Mouse (Mus musculus) midbrain, embryonic 15.5 days (tissue): Measurements from ENCODE around the gene Fndc4. TPM values are rescaled to one million over a fixed set of nuclear protein-coding genes. Genes with fewer than 3 reads are reported as not detected.

Experiments used
- ATAC-seq: fragments of 200-750 bp; cut with Nextera tagmentation; replicated peaks from 2 replicates; pipeline ENCODE4 v1.8.0; 2017; ENCODE audit warnings: moderate TSS enrichment
- H3K27ac ChIP-seq: fragments of 300-500 bp; sonication (generic); 2 replicates; pipeline ENCODE4 v1.5.1; 2015; ENCODE audit warnings: mild to moderate bottlenecking, inconsistent platforms
- H3K27me3 ChIP-seq: fragments of 300-500 bp; sonication (generic); replicated peaks from 2 replicates; pipeline ENCODE4 v1.6.1; 2015; ENCODE audit warnings: inconsistent platforms
- H3K36me3 ChIP-seq: fragments of 300-500 bp; sonication (generic); replicated peaks from 2 replicates; pipeline ENCODE4 v1.6.1; 2015; ENCODE audit warnings: inconsistent platforms
- H3K4me1 ChIP-seq: fragments of 300-500 bp; sonication (generic); 2 replicates; pipeline ENCODE4 v1.6.1; 2015; ENCODE audit warnings: inconsistent platforms
- H3K4me2 ChIP-seq: fragments of 300-500 bp; sonication (generic); 2 replicates; pipeline ENCODE4 v1.6.1; 2015; ENCODE audit warnings: inconsistent platforms, mild to moderate bottlenecking, moderate library complexity
- H3K4me3 ChIP-seq: fragments of 300-500 bp; sonication (generic); 2 replicates; pipeline ENCODE4 v1.5.1; 2015; ENCODE audit warnings: mild to moderate bottlenecking, inconsistent platforms
- H3K9ac ChIP-seq: fragments of 300-500 bp; sonication (generic); 2 replicates; pipeline ENCODE4 v1.6.1; 2015; ENCODE audit warnings: mild to moderate bottlenecking, inconsistent platforms
- H3K9me3 ChIP-seq: fragments of 300-500 bp; sonication (generic); 2 replicates; pipeline ENCODE4 v1.6.1; 2016; ENCODE audit warnings: inconsistent platforms
- WGBS: fragments of 180-500 bp; shearing (Covaris S2); methylation state at CpG from one replicate; pipeline ENCODE4 v1.1.7; 2015; ENCODE audit warnings: mixed read lengths; 5-methylcytosine and 5-hydroxymethylcytosine counted together
- polyA plus RNA-seq: library from polyadenylated mRNA; unstranded; fragments of >200 nt; fragmentation: Nextera tagmentation; extraction: Ambion mirVana; gene quantifications from 2 replicates; pipeline ENCODE4 v1.2.1, GENCODE M21; 2015

The Fndc4 gene
- polyA plus RNA-seq, 1 experiment from 2014 or later = 107 TPM

DNA sequence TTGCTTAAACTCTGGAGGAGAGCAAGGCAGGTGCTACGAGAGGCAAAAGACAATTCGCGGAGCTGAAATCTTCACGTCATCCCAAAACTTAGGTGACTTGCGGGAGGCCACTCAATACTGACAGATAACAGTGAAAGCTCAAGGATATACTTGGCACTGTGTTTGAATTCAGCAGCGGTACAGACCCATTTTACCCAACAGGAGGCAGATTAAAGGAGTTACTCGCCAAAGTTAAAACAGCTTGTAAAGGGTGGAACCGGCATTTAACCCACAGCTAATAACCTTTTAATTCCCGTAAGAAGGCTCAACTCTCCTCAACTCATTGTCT is 4.6 kb downstream of the Fndc4 start:
- no peaks in the 10 kb centered on the region for H3K9me3 ChIP-seq
- WGBS = 4% methylated on average over 9 of the region's 9 CpGs
- ATAC-seq = no peak
- H3K36me3 ChIP-seq = peaks cover 6% of the 10 kb centered on the region; the same call in 1 of the 2 replicates
- no peaks in the 10 kb centered on the region for H3K27me3 ChIP-seq
- peaks cover 38% of the 10 kb centered on the region for H3K4me1 ChIP-seq
- H3K9ac ChIP-seq = peak overlapping the region; percentile 58
- H3K4me2 ChIP-seq = peak overlapping the region; percentile 73
- peak overlapping the region; percentile 46 for H3K4me3 ChIP-seq
- peak overlapping the region; percentile 86 for H3K27ac ChIP-seq

DNA sequence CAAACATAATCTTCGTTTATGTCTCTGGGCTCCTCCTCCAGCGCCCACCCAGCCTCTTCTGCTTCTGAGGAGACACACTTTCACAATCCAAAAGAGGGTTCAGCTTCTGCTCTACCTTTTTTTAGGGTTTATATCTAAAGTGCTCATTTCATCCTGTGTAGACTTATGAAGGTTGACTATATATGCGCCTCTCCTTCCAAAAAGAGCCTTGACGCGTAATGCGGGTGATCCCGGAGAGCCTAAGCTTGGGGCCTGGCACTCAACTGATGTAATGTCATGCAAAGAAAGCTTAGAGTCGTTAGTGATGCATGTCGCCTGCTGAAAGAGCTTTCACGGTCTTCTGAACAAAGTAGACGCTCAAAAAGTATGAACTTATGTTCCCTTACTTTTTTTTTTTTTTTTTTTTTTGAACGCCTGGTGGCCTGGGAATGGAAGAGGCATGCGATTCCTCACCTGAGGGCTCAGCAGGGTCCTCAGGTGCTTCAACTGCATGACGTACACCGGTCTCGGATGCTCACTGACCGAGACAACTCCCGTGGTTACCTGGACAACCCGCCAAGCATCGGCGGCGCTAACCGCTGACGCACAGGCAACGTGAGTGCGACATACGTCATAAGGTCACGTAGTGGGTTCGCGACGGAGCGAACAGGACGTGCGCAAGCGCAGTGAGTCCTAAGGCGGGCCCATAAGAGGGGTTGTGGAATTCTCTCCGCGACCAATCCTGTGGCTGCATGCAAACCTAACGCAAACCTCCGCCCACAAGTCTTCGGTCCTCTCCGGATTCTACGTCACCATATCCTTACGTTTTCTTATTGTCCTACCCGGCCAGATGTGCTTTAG is 5.1 kb downstream of the Fndc4 start, which contains the start of gene Ift172:
Ift172 (minus strand) TSS at position 596 of the 840 bp plus-strand sequence.
- Histone ChIP-seq H3K4me3 (peak within 1 kb of the TSS; percentile 46), H3K27me3 (no peaks in the 10 kb centered on the region), H3K36me3 (peaks cover 12% of the 10 kb centered on the region; the same call in 1 of the 2 replicates), H3K9me3 (no peaks in the 10 kb centered on the region), H3K27ac (peak within 1 kb of the TSS; percentile 86), H3K4me1 (peaks cover 38% of the 10 kb centered on the region), H3K9ac (peak within 1 kb of the TSS; percentile 58), H3K4me2 (peak within 1 kb of the TSS; percentile 73)
- ATAC-seq = peak; percentile 92
- WGBS = 1% methylated on average over 45 of the region's 45 CpGs

DNA sequence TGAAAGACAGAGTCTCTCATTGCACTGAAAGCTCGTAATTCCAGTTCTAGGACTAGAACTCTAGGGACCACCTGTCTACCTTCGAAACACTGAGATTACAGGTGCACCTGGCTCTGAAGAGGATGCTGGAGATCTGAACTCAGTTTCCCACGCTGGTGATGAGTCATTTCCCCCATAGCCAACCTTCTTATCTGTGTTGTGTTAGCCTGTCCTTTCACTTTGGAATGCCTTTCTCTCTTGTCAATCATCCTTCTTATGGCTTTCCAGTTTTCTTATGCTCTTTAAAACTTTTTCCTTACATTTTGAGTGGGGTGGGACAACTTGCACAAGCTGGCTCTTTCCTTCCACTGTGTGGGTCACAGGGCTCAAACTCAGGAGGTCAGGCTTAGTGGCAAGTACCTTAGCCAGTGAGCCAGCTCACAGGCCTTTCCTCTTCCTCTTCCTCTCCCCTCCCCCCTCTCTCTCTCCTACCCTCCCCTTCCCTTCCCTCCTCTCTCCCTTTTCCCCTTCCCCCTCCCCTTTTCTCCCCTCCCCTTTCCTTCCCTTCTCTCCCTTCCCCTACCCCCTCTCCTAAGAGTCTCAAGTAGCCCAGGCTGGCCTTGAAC is 6.2 kb downstream of the Fndc4 start:
- Histone ChIP-seq H3K36me3 (peaks cover 22% of the 10 kb centered on the region), H3K4me1 (peaks cover 33% of the 10 kb centered on the region), H3K4me2 (peak overlapping the region; percentile 73), H3K27me3 (no peaks in the 10 kb centered on the region), H3K4me3 (peak overlapping the region; percentile 46), H3K9me3 (no peaks in the 10 kb centered on the region), H3K27ac (no peak overlapping the region), H3K9ac (no peak overlapping the region)
- 82% methylated on average over 3 of the region's 3 CpGs for WGBS
- ATAC-seq = no peak

DNA sequence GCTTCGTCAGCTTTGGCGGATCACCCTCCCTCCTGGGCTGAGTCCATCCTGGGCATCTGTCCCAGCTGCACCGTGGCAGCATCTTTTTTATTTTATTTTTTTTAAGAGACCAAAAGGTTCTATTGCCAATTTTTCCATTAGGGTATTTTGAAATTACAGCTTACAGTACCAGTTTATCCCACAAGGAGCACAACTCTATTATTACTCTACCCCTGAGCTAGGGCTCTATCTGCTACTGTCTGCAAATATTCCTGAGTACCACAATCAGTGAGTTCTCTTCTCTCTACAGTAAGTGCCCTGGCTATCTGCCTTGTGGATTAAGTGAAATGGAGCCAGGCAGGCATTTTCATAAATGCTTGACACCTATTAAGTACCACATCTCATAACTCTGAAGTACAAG is 7.2 kb downstream of the Fndc4 start:
- H3K27me3 ChIP-seq = no peaks in the 10 kb centered on the region
- WGBS = 84% methylated on average over 3 of the region's 3 CpGs
- no peak for ATAC-seq
- H3K36me3 ChIP-seq = peaks cover 32% of the 10 kb centered on the region
- no peak overlapping the region for H3K4me3 ChIP-seq
- H3K9ac ChIP-seq = no peak overlapping the region
- H3K4me2 ChIP-seq = no peak overlapping the region
- no peak overlapping the region for H3K27ac ChIP-seq
- H3K9me3 ChIP-seq = no peaks in the 10 kb centered on the region
- H3K4me1 ChIP-seq = peaks cover 23% of the 10 kb centered on the region

DNA sequence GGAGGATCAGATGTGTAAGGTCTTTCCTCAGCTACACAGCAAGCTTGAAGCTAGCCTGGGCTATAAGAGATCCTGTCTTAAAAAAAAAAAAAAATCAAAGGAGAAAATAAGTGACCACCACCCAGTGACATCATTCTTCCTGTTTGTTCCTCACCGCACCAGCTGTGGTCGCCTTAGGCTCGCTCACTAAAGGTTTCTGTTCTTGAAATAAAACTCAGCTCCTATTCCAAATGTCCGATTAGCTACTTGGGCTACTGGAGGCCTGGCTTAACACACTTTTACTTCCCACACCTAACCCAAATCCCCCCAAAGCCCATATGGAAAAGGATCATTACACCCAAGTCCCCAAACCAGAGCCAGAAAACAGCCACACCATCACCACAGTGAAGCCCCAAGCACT is 7.7 kb downstream of the Fndc4 start:
- Histone ChIP-seq H3K27ac (no peak overlapping the region), H3K36me3 (peaks cover 36% of the 10 kb centered on the region), H3K4me3 (no peak overlapping the region), H3K4me1 (peaks cover 18% of the 10 kb centered on the region), H3K9me3 (no peaks in the 10 kb centered on the region), H3K9ac (no peak overlapping the region), H3K27me3 (no peaks in the 10 kb centered on the region), H3K4me2 (no peak overlapping the region)
- WGBS = 81% methylated on average over 4 of the region's 4 CpGs
- no peak for ATAC-seq

DNA sequence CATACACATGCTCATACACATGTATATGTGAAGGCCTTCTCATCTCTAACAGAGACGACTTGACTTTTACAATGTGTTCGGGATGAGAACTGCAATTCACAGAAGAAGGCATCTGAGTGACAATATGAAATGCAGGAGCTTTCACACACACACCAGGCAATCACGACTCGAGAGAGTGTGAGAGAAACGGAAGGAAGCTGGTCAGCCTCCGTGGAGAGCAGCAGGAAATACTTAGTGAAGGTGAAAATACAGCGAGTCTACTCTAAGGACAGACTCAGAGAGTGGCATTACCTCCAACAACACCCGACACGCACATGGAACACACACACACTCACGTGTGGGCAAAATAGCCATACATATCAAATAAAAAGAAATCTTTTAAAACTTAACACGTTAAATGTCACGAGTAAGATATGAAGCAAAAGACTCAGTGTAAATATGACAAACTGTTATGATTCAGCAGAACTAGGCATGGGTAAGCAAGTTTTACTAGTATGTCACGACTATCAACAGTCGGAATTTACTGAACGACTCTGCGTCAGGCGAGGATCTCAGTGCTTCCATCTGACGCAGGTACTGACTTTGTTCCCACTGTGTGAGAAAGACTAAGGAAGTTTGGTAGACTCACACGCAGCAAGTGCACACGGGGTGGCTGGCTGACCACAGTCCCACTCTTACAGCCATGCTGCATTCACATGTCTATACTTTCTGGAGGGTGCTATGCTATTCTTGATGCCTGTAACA is 16.5 kb downstream of the Fndc4 start:
- H3K4me3 ChIP-seq = no peak overlapping the region
- ATAC-seq = no peak
- no peaks in the 10 kb centered on the region for H3K4me1 ChIP-seq
- WGBS = 89% methylated on average over 20 of the region's 20 CpGs
- no peak overlapping the region for H3K27ac ChIP-seq
- H3K27me3 ChIP-seq = no peaks in the 10 kb centered on the region
- H3K36me3 ChIP-seq = peaks cover 49% of the 10 kb centered on the region
- no peaks in the 10 kb centered on the region for H3K9me3 ChIP-seq
- H3K9ac ChIP-seq = no peak overlapping the region
- no peak overlapping the region for H3K4me2 ChIP-seq

DNA sequence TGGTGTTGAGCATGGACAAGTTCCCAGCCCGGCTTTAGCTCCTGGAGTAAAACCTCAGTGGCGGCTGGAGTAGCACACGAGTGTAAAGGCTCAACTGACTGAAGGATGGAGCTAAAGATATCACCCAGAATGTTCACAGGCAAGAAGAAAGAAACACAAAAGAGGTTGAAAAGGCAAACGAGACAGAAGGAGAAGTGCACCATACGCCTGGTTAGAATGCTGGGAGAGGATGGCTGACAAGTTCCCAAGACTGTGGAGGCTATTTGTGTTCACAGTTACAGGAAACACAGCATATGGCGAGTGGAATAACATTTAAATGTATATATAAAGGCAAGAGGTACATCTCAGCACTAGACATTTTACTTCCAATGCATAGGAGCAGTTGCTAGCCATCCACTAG is 22.9 kb downstream of the Fndc4 start:
- H3K36me3 ChIP-seq = peaks cover 47% of the 10 kb centered on the region
- no peaks in the 10 kb centered on the region for H3K27me3 ChIP-seq
- no peak for ATAC-seq
- no peak overlapping the region for H3K4me3 ChIP-seq
- H3K9ac ChIP-seq = no peak overlapping the region
- WGBS = 90% methylated on average over 6 of the region's 6 CpGs
- H3K9me3 ChIP-seq = no peaks in the 10 kb centered on the region
- H3K4me1 ChIP-seq = no peaks in the 10 kb centered on the region
- H3K27ac ChIP-seq = no peak overlapping the region
- H3K4me2 ChIP-seq = no peak overlapping the region

DNA sequence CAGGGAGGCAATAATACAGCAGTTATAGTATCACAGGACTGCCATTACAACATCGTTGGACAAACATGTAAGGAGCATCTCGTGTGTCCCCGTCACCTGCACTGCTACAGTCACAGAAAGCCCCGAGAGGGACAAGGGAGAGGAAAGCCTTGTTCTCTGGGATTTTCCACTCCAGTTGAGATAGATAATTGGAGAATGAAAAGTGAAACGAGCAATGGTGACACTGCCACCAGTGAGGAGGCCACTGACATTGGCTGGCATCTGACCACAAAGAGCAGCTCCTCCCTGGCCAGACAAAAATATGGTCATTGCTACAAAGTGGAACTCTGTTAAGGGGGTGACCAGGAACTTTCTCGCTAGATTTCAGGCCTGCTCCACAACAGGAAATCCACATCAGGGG is 28.2 kb downstream of the Fndc4 start:
- no peak for ATAC-seq
- WGBS = 55% methylated on average over 6 of the region's 6 CpGs
- H3K9me3 ChIP-seq = no peaks in the 10 kb centered on the region

DNA sequence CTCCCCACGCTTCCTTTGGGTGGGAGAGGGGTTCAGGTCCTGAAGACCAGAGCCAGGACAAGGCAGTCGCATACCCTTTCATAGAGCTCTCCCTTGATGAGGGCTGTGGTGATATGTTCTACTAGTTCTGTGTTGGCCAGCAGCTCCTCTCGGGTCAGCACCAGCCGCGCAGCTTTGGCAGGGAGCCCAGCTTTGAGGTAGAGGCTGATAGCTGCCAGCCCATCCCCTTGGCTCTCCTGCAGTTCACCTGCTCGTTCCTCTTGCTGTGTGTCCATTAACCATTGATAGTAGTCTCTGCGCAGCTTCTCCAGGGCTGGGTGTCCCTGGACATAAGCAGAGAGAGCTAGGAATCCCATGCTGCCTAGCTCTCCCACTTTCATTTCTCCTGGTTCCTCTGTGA is 29.8 kb downstream of the Fndc4 start:
- H3K4me3 ChIP-seq = no peak overlapping the region
- H3K9ac ChIP-seq = no peak overlapping the region
- H3K4me2 ChIP-seq = no peak overlapping the region
- no peak overlapping the region for H3K27ac ChIP-seq
- 91% methylated on average over 7 of the region's 7 CpGs for WGBS
- no peaks in the 10 kb centered on the region for H3K4me1 ChIP-seq
- no peaks in the 10 kb centered on the region for H3K9me3 ChIP-seq
- H3K27me3 ChIP-seq = no peaks in the 10 kb centered on the region
- ATAC-seq = no peak
- H3K36me3 ChIP-seq = peaks cover 47% of the 10 kb centered on the region

More for the DNA sequence above, 28.2 kb downstream of the Fndc4 start:
- Histone ChIP-seq H3K4me2 (no peak overlapping the region), H3K4me1 (no peaks in the 10 kb centered on the region), H3K27me3 (no peaks in the 10 kb centered on the region), H3K27ac (no peak overlapping the region), H3K36me3 (peaks cover 36% of the 10 kb centered on the region), H3K4me3 (no peak overlapping the region), H3K9ac (no peak overlapping the region)

DNA sequence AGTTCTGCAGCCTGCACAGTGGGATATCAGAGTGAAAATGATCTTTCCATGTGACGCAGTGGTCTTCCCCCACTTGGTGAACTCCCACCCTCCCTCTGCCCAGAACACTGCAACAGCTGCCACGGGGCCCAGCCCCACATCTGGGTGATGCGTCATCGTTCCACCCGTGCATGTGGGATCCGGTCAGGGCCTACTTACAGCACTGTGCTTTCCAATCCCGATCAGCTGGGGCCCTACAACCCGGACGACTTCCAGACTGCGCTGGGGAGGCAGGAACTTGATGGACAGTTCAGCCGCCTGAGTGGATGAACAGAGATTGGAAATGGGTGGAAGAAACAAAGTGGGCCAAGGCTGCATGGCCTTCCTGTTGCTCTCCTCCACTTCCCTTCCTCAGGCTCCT is 38.3 kb downstream of the Fndc4 start:
- Histone ChIP-seq H3K27ac (no peak overlapping the region), H3K36me3 (peaks cover 48% of the 10 kb centered on the region), H3K9me3 (no peaks in the 10 kb centered on the region), H3K27me3 (no peaks in the 10 kb centered on the region), H3K4me2 (no peak overlapping the region), H3K4me3 (no peak overlapping the region), H3K4me1 (no peaks in the 10 kb centered on the region), H3K9ac (no peak overlapping the region)
- ATAC-seq = no peak
- WGBS = 94% methylated on average over 11 of the region's 11 CpGs

DNA sequence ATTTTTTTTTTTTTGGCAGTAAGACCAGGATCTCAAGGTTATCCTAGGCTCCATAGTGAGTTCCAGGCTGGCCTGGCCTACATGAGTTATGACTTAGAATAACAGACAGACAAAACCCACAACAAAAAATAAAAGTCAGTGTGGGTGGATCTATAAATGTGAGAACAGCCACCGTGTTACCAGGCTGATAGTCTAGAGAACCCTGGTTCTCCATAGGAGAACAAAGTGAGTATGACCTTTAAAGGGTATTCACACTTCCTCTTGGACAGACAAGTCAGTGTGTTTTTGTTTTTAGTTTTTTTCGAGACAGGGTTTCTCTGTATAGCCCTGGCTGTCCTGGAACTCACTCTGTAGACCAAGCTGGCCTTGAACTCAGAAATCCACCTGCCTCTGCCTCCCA is 39.9 kb downstream of the Fndc4 start:
- Histone ChIP-seq H3K27me3 (no peaks in the 10 kb centered on the region), H3K36me3 (peaks cover 37% of the 10 kb centered on the region), H3K4me2 (no peak overlapping the region), H3K4me3 (no peak overlapping the region), H3K9me3 (no peaks in the 10 kb centered on the region), H3K9ac (no peak overlapping the region), H3K27ac (no peak overlapping the region), H3K4me1 (peaks cover 5% of the 10 kb centered on the region; the same call in 1 of the 2 replicates)
- WGBS = 94% methylated on average over 2 of the region's 2 CpGs
- no peak for ATAC-seq

DNA sequence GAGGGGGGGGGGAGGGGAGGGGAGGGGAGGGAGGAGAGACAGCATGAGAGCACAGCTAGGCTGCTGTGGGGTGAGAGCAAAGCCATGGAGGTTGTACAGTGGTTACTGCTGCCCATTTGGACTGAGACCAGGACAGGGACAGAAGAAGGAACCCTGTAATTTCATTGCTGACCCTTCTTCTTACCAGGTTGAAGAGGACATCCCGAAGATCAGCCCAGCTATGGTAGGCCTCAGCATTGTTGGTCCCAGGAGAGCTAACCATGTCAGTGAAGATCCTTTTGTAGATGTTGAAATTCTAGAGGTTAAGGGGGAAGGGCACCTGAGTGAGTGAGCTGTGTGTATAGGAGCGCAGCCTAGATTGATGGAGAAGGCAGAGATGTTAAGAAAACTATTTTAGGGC is 40.5 kb downstream of the Fndc4 start:
- no peak overlapping the region for H3K4me2 ChIP-seq
- H3K9me3 ChIP-seq = no peaks in the 10 kb centered on the region
- H3K36me3 ChIP-seq = peaks cover 35% of the 10 kb centered on the region
- no peak for ATAC-seq
- H3K4me1 ChIP-seq = peaks cover 5% of the 10 kb centered on the region; the same call in 1 of the 2 replicates
- H3K27ac ChIP-seq = no peak overlapping the region
- no peaks in the 10 kb centered on the region for H3K27me3 ChIP-seq
- H3K4me3 ChIP-seq = no peak overlapping the region
- H3K9ac ChIP-seq = no peak overlapping the region
- WGBS = 90% methylated on average over 2 of the region's 2 CpGs
